Mouse (Mus musculus) ES-E14 (cell line): Measurements from ENCODE around the gene 5330417C22Rik. TPM values are rescaled to one million over a fixed set of nuclear protein-coding genes. Genes with fewer than 3 reads are reported as not detected.

Source experiments
- DNase-seq: peaks from one replicate; pipeline ENCODE4 v3.0.0-alpha.2; 2013; ENCODE audit warnings: low read depth, low spot score
- H3K27ac ChIP-seq: 2 replicates; pipeline ENCODE4 v1.5.1; 2012; ENCODE audit warnings: low read depth, mild to moderate bottlenecking, low read length, moderate library complexity, mixed read lengths; ENCODE audit not compliant: poor library complexity, insufficient read depth, severe bottlenecking
- H3K36me3 ChIP-seq: 2 replicates; pipeline ENCODE4 v1.6.1; 2012; ENCODE audit warnings: mild to moderate bottlenecking, low read length, moderate library complexity, mixed read lengths; ENCODE audit not compliant: control insufficient read depth, poor library complexity, insufficient read depth, severe bottlenecking
- H3K4me1 ChIP-seq, 2 experiments: fragments of 150-350 bp in 1 of 2; sonication (generic) in 1 of 2; 2 replicates each; pipeline ENCODE4 v1.6.1; 2012; ENCODE audit warnings: low read length in 2 of 2, mild to moderate bottlenecking in 1 of 2, mixed read lengths in 1 of 2; ENCODE audit not compliant: control insufficient read depth in 2 of 2, insufficient read depth in 2 of 2, poor library complexity in 1 of 2
- H3K4me3 ChIP-seq, 2 experiments: fragments of 150-350 bp in 1 of 2; sonication (generic) in 1 of 2; 2 replicates each; pipeline ENCODE4 v1.5.1; 2012; ENCODE audit warnings: low read length in 2 of 2, low read depth in 1 of 2, mild to moderate bottlenecking in 1 of 2, mixed read lengths in 1 of 2; ENCODE audit not compliant: insufficient read depth in 1 of 2, poor library complexity in 1 of 2, severe bottlenecking in 1 of 2
- H3K9ac ChIP-seq: 2 replicates; pipeline ENCODE4 v1.6.1; 2012; ENCODE audit warnings: low read depth, mild to moderate bottlenecking, low read length, mixed read lengths; ENCODE audit not compliant: poor library complexity, insufficient read depth, severe bottlenecking
- H3K9me3 ChIP-seq: fragments of 150-350 bp; sonication (generic); 2 replicates; pipeline ENCODE4 v1.6.1; 2012; ENCODE audit warnings: low read depth, mild to moderate bottlenecking, low read length; ENCODE audit not compliant: control insufficient read depth, insufficient read depth
- CHD2 ChIP-seq: IDR thresholded peaks from 2 replicates; pipeline ENCODE4 v1.6.1; 2014; ENCODE audit warnings: mild to moderate bottlenecking, low read depth, low read length, inconsistent platforms
- HCFC1 ChIP-seq: IDR thresholded peaks from 2 replicates; pipeline ENCODE4 v1.6.1; 2012; ENCODE audit warnings: low read length, inconsistent platforms, borderline replicate concordance; ENCODE audit not compliant: insufficient read depth
- MAFK ChIP-seq: IDR thresholded peaks from 2 replicates; pipeline ENCODE4 v1.6.1; 2014; ENCODE audit warnings: mild to moderate bottlenecking, low read depth, low read length, inconsistent platforms; ENCODE audit not compliant: insufficient read depth
- ZC3H11A ChIP-seq: IDR thresholded peaks from 2 replicates; pipeline ENCODE4 v1.6.1; 2012; ENCODE audit warnings: low read depth, mild to moderate bottlenecking, inconsistent platforms, low read length, borderline replicate concordance
- ZNF384 ChIP-seq: IDR thresholded peaks from 2 replicates; pipeline ENCODE4 v1.6.1; 2012; ENCODE audit warnings: low read depth, low read length, inconsistent platforms
- in situ Hi-C, 2 experiments: fragments of 600-800 bp; cut with MboI; formaldehyde crosslinking; loops; one replicate each; pipeline ENCODE4 v1.15.1; 2025; ENCODE audit warnings: low sequenced_read_pairs in 2 of 2, inconsistent platforms in 1 of 2; ENCODE audit not compliant: unreplicated experiment in 2 of 2
- total RNA-seq: library from RNA; depleted of rRNA; stranded (reverse); fragments of 300-350 nt; gene quantifications from 2 replicates; pipeline ENCODE4 v1.2.3, GENCODE M21; 2012

The 5330417C22Rik gene
- total RNA-seq, 1 experiment = 0.27 TPM

GRCm38 (mm10) chr3:108497602-108498001 lies 38.7 kb downstream of the 5330417C22Rik start:
- H3K4me1 ChIP-seq = 0 out of 4 replicates have a peak, but pooled peaks cover 0 to 1% of the 10 kb centered on the region in 2 experiments
- H3K9me3 ChIP-seq = no peaks in the 10 kb centered on the region
- H3K27ac ChIP-seq = no peak overlapping the region
- peak overlapping the region in 1 of 2 experiments; percentile 50; a peak in 2 of 4 replicates for H3K4me3 ChIP-seq
- no peaks in the 10 kb centered on the region for H3K36me3 ChIP-seq
- no peak for TF ChIP-seq ZNF384
- no peak for TF ChIP-seq ZC3H11A
- TF ChIP-seq MAFK = no peak
- no peak for TF ChIP-seq HCFC1
- no peak for TF ChIP-seq CHD2
- in situ Hi-C loops = no loop called here
- no peak overlapping the region for H3K9ac ChIP-seq
- no peak for DNase-seq

- TF ChIP-seq ZNF384 (no peak), HCFC1 (no peak), CHD2 (no peak), ZC3H11A (no peak), MAFK (no peak)
- Histone ChIP-seq H3K4me3 (no peak overlapping the region), H3K9me3 (no peaks in the 10 kb centered on the region), H3K9ac (no peak overlapping the region), H3K4me1 (0 out of 4 replicates have a peak, but pooled peaks cover 0 to 1% of the 10 kb centered on the region in 2 experiments), H3K27ac (no peak overlapping the region), H3K36me3 (no peaks in the 10 kb centered on the region)
- in situ Hi-C loops = no loop called here
- DNase-seq = no peak
These were observed 40.9 kb downstream of the 5330417C22Rik start for GRCm38 (mm10) chr3:108495486-108495885.

GRCm38 (mm10) chr3:108494861-108495474 lies 41.4 kb downstream of the 5330417C22Rik start:
- TF ChIP-seq ZNF384 = no peak
- no peak for TF ChIP-seq HCFC1
- TF ChIP-seq ZC3H11A = no peak
- no peak for TF ChIP-seq MAFK
- no peak for TF ChIP-seq CHD2
- Histone ChIP-seq H3K36me3 (no peaks in the 10 kb centered on the region), H3K9me3 (no peaks in the 10 kb centered on the region), H3K4me3 (no peak overlapping the region), H3K9ac (no peak overlapping the region), H3K4me1 (0 out of 4 replicates have a peak, but pooled peaks cover 0 to 1% of the 10 kb centered on the region in 2 experiments), H3K27ac (no peak overlapping the region)
- in situ Hi-C loops = no loop called here
- DNase-seq = no peak

GRCm38 (mm10) chr3:108489968-108490367 lies 46.4 kb downstream of the 5330417C22Rik start:
- no peak overlapping the region for H3K27ac ChIP-seq
- in situ Hi-C loops = no loop called here
- no peak overlapping the region for H3K4me3 ChIP-seq
- TF ChIP-seq ZC3H11A (peak; percentile 14; the same call in 1 of the 2 replicates), MAFK (no peak)
- no peak overlapping the region for H3K9ac ChIP-seq
- no peaks in the 10 kb centered on the region for H3K9me3 ChIP-seq
- no peak for DNase-seq
- no peaks in the 10 kb centered on the region for H3K36me3 ChIP-seq
- H3K4me1 ChIP-seq = no peaks in the 10 kb centered on the region
